Comparison of ENCODE assay signal across 23 mouse cellular contexts in genomic region chr11:4423818-4424217, GRCm38 (mm10). TPM values are rescaled to one million over a fixed set of nuclear protein-coding genes. Genes with fewer than 3 reads are reported as not detected.
DNase-seq lines count a peak whose midpoint lies in the region; ATAC-seq lines count a peak whose summit lies in the region.
"Had no signal": no experiment of that assay in that cellular context is flagged by ENCODE, and none has a peak within 500 bp of the region (broad histone marks: within the 10 kb centered on the region; RNA-seq: fewer than 3 reads in every experiment).

No protein-coding gene starts in this region.

- H3K9me3 ChIP-seq in kidney, embryonic 16.5 days (ENCODE audit: low read length): no peaks in the 10 kb centered on the region
- H3K9me3 ChIP-seq in forebrain, embryonic 13.5 days (replicated peaks): no peaks in the 10 kb centered on the region
- no peaks in the 10 kb centered on the region for H3K9me3 ChIP-seq in hindbrain, embryonic 11.5 days (ENCODE audit: control insufficient read depth, low read length)
- H3K9me3 ChIP-seq: embryonic facial prominence, embryonic 15.5 days; forebrain, embryonic 10.5 days; forebrain, embryonic 15.5 days; heart, embryonic 15.5 days had no signal

- H3K9ac ChIP-seq in kidney, embryonic 16.5 days (replicated peaks; ENCODE audit: low read length): no peak overlapping the region
- no peak overlapping the region for H3K9ac ChIP-seq in forebrain, embryonic 13.5 days
- H3K9ac ChIP-seq in hindbrain, embryonic 11.5 days (ENCODE audit: low read depth, low read length): no peak overlapping the region
- H3K9ac ChIP-seq: embryonic facial prominence, embryonic 15.5 days; forebrain, embryonic 15.5 days; heart, embryonic 15.5 days; hindbrain, embryonic 14.5 days had no signal

- H3K27me3 ChIP-seq in kidney, embryonic 16.5 days (ENCODE audit: insufficient read depth, low read length): no peaks in the 10 kb centered on the region
- no peaks in the 10 kb centered on the region for H3K27me3 ChIP-seq in forebrain, embryonic 13.5 days
- H3K27me3 ChIP-seq in hindbrain, embryonic 11.5 days (ENCODE audit: control insufficient read depth, insufficient read depth, low read length): no peaks in the 10 kb centered on the region
- H3K27me3 ChIP-seq: embryonic facial prominence, embryonic 15.5 days; forebrain, embryonic 15.5 days had no signal

- no peaks in the 10 kb centered on the region for H3K36me3 ChIP-seq in kidney, embryonic 16.5 days (ENCODE audit: insufficient read depth, low read length)
- no peaks in the 10 kb centered on the region for H3K36me3 ChIP-seq in forebrain, embryonic 13.5 days (ENCODE audit: poor library complexity, severe bottlenecking)
- no peaks in the 10 kb centered on the region for H3K36me3 ChIP-seq in hindbrain, embryonic 11.5 days (ENCODE audit: control insufficient read depth, insufficient read depth, low read length)
- H3K36me3 ChIP-seq: embryonic facial prominence, embryonic 15.5 days; forebrain, embryonic 10.5 days; forebrain, embryonic 15.5 days; heart, embryonic 15.5 days had no signal

- no peak overlapping the region for H3K4me2 ChIP-seq in kidney, embryonic 16.5 days (replicated peaks; ENCODE audit: low read depth, low read length)
- H3K4me2 ChIP-seq in forebrain, embryonic 13.5 days: no peak overlapping the region
- no peak overlapping the region for H3K4me2 ChIP-seq in hindbrain, embryonic 11.5 days (replicated peaks; ENCODE audit: low read depth, low read length)
- H3K4me2 ChIP-seq: embryonic facial prominence, embryonic 15.5 days; forebrain, embryonic 15.5 days; heart, embryonic 11.5 days; heart, embryonic 15.5 days; hindbrain, embryonic 14.5 days had no signal

- ATAC-seq in activated CD4-positive, CD25-positive, alpha-beta regulatory T cell, adult 4 months: peak; percentile 85
- 0 out of 2 replicates have a peak, but pooled peaks have one; percentile 23 for ATAC-seq in megakaryocyte progenitor cell, adult 5-6 weeks (replicated peaks; ENCODE audit: poor library complexity)
- no peak for ATAC-seq in kidney, embryonic 16.5 days (ENCODE audit: low FRiP score, low TSS enrichment)
- ATAC-seq in forebrain, embryonic 13.5 days: no peak
- ATAC-seq in hindbrain, embryonic 11.5 days (ENCODE audit: low FRiP score): no peak
- ATAC-seq: forebrain, embryonic 15.5 days had no signal

- no peak overlapping the region for H3K4me3 ChIP-seq in kidney, embryonic 16.5 days (ENCODE audit: low read length)
- no peak overlapping the region for H3K4me3 ChIP-seq in forebrain, embryonic 13.5 days
- no peak overlapping the region for H3K4me3 ChIP-seq in hindbrain, embryonic 11.5 days (ENCODE audit: low read depth, low read length)
- H3K4me3 ChIP-seq: embryonic facial prominence, embryonic 15.5 days; erythroblast, embryonic 14.5 days; forebrain, embryonic 10.5 days; forebrain, embryonic 15.5 days; heart, embryonic 15.5 days had no signal

- H3K4me1 ChIP-seq in kidney, embryonic 16.5 days (ENCODE audit: insufficient read depth, low read length): no peaks in the 10 kb centered on the region
- no peaks in the 10 kb centered on the region for H3K4me1 ChIP-seq in forebrain, embryonic 13.5 days
- no peaks in the 10 kb centered on the region for H3K4me1 ChIP-seq in hindbrain, embryonic 11.5 days (replicated peaks; ENCODE audit: control insufficient read depth, insufficient read depth, low read length)
- H3K4me1 ChIP-seq: embryonic facial prominence, embryonic 15.5 days; forebrain, embryonic 10.5 days; forebrain, embryonic 15.5 days; heart, embryonic 15.5 days had no signal

- no peak overlapping the region for H3K27ac ChIP-seq in kidney, embryonic 16.5 days (ENCODE audit: low read length)
- no peak overlapping the region for H3K27ac ChIP-seq in forebrain, embryonic 13.5 days
- H3K27ac ChIP-seq in hindbrain, embryonic 11.5 days (ENCODE audit: low read depth, low read length): no peak overlapping the region
- H3K27ac ChIP-seq: embryonic facial prominence, embryonic 15.5 days; forebrain, embryonic 10.5 days; forebrain, embryonic 15.5 days; heart, embryonic 15.5 days; hindbrain, embryonic 14.5 days had no signal

- 84% methylated on average over 8 of the region's 8 CpGs for WGBS in kidney, embryonic 16.5 days
- 87% methylated on average over 8 of the region's 8 CpGs for WGBS in forebrain, embryonic 13.5 days
- 91% methylated on average over 8 of the region's 8 CpGs for WGBS in hindbrain, embryonic 11.5 days

- DNase-seq in 3134 (ENCODE audit: extremely low read depth, insufficient read length, low spot score): peak; percentile 40
- DNase-seq in CD4-positive helper T cell, adult 2 months (ENCODE audit: low read depth, low spot score): peak; percentile 85
- DNase-seq in liver: no peak
- no peak for DNase-seq in hindbrain, embryonic 11.5 days (ENCODE audit: low spot score)
- DNase-seq: adrenal gland, postnatal 10 days; B cell, adult 2 months; cerebellum, adult 11-12 months; cerebellum, adult 9-11 months; cerebellum, postnatal 36 days; gastrocnemius, postnatal 10 days; heart, adult 18-20 months; heart, postnatal 14 days had no signal

RNA-seq across cellular contexts. Expression of gene Hormad2, which starts 17.1 kb away (rescaled TPM):
- polyA plus RNA-seq in activated CD4-positive, CD25-positive, alpha-beta regulatory T cell, adult 4 months (2017; shearing (Covaris generic)): 1 to 10 TPM in 1 of 2 experiments, under 1 TPM in 1; 0.46 to 1.0 TPM
- 2.6 and 2.8 TPM in 2 replicates for total RNA-seq in megakaryocyte progenitor cell, adult 5-6 weeks (2015)
- 0.87 TPM in 1 of 2 replicates, not detected in the other for total RNA-seq in megakaryocyte progenitor cell, adult 5-6 weeks (2017)
- 0.51 and 0.66 TPM in 2 replicates for polyA plus RNA-seq in kidney, embryonic 16.5 days (2015; fragmentation: Nextera tagmentation; extraction: Ambion mirVana)
- polyA plus RNA-seq in forebrain, embryonic 13.5 days (2015; fragmentation: Nextera tagmentation; extraction: Ambion mirVana): 0.10 TPM in 1 of 2 replicates, not detected in the other
- polyA plus RNA-seq in hindbrain, embryonic 11.5 days (2014; fragmentation: Nextera tagmentation; extraction: Ambion mirVana): not detected in 2 replicates
- total RNA-seq: heart, adult 18-20 months; heart, postnatal 14 days had no signal
- polyA plus RNA-seq: erythroblast, embryonic 14.5 days; forebrain, embryonic 15.5 days had no signal

Comparison
In these comparisons a context has a peak if more than half of its experiments do, and no peak if none do; other contexts are left out.
1. DNase-seq: peak in 3134 (single experiment) and CD4-positive helper T cell, adult 2 months (single experiment); none in liver (single experiment) and hindbrain, embryonic 11.5 days (single experiment).
2. ATAC-seq: peak in activated CD4-positive, CD25-positive, alpha-beta regulatory T cell, adult 4 months (single experiment) and megakaryocyte progenitor cell, adult 5-6 weeks (single experiment); none in kidney, embryonic 16.5 days (single experiment), forebrain, embryonic 13.5 days (single experiment) and hindbrain, embryonic 11.5 days (single experiment).